Comparison of ENCODE assay signal across 9 mouse cellular contexts in the genomic region with DNA sequence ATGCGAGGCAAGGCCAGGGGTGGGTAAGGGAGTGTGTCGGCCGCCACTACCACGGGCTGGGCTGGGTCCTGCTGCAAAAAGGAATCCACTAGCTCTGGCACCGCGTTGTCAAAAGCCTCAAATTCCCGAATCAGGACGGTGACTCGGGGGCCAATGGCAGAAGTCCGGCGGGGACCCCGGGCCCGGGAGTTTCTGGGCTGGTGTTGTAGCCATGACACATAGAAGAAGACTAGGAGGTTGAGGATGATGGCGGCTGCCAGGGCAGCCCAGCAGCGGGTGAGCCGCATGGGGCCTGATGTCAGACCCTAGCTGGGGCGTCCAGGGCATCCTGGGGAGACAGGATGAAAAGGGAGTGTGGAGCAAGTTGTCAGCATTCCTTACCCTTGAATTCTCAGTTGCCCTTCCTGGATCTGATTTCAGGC. TPM values are rescaled to one million over a fixed set of nuclear protein-coding genes. Genes with fewer than 3 reads are reported as not detected.
DNase-seq lines count a peak whose midpoint lies in the region; ATAC-seq lines count a peak whose summit lies in the region.
"Had no signal": no experiment of that assay in that cellular context is flagged by ENCODE, and none has a peak within 500 bp of the region (broad histone marks: within the 10 kb centered on the region; RNA-seq: fewer than 3 reads in every experiment).

No protein-coding gene starts in this region.

- ATAC-seq in heart, embryonic 16.5 days (replicated peaks; ENCODE audit: extremely low read depth, insufficient read depth, low FRiP score) = no peak
- ATAC-seq in embryonic facial prominence, embryonic 12.5 days (ENCODE audit: insufficient number of reproducible peaks, insufficient read depth, low FRiP score, low TSS enrichment) = no peak
- ATAC-seq in hindbrain, embryonic 16.5 days = no peak
- ATAC-seq in midbrain, embryonic 13.5 days = no peak

- no peak for DNase-seq in heart, postnatal 10 days
- no peak for DNase-seq in right cerebral cortex, postnatal 10 days (ENCODE audit: low spot score in 2 of 2)
- no peak for DNase-seq in thymus, postnatal 10 days (ENCODE audit: low spot score in 2 of 2)
- no peak for DNase-seq in ovary, postnatal 36 days (ENCODE audit: low spot score)

- H3K27ac ChIP-seq in heart, embryonic 16.5 days (ENCODE audit: low read length) = no peak overlapping the region
- no peak overlapping the region for H3K27ac ChIP-seq in embryonic facial prominence, embryonic 12.5 days
- peak overlapping the region; percentile 95 for H3K27ac ChIP-seq in hindbrain, embryonic 16.5 days (ENCODE audit: low read depth, low read length)
- H3K27ac ChIP-seq in midbrain, embryonic 13.5 days = peak overlapping the region; percentile 92

- H3K9ac ChIP-seq in heart, embryonic 16.5 days (ENCODE audit: low read length) = peak overlapping the region; percentile 59
- H3K9ac ChIP-seq in embryonic facial prominence, embryonic 12.5 days = peak overlapping the region; percentile 56
- peak overlapping the region; percentile 86 for H3K9ac ChIP-seq in hindbrain, embryonic 16.5 days (ENCODE audit: low read depth, low read length)
- peak overlapping the region; percentile 78 for H3K9ac ChIP-seq in midbrain, embryonic 13.5 days (replicated peaks)

- peak overlapping the region; percentile 46 for H3K4me3 ChIP-seq in heart, embryonic 16.5 days (ENCODE audit: low read length)
- H3K4me3 ChIP-seq in embryonic facial prominence, embryonic 12.5 days = peak overlapping the region; percentile 48
- H3K4me3 ChIP-seq in hindbrain, embryonic 16.5 days (ENCODE audit: low read length) = peak overlapping the region; percentile 58
- H3K4me3 ChIP-seq in midbrain, embryonic 13.5 days (replicated peaks) = peak overlapping the region; percentile 53

- no peaks in the 10 kb centered on the region for H3K9me3 ChIP-seq in heart, embryonic 16.5 days (replicated peaks; ENCODE audit: control insufficient read depth, low read length)
- H3K9me3 ChIP-seq in embryonic facial prominence, embryonic 12.5 days = no peaks in the 10 kb centered on the region
- no peaks in the 10 kb centered on the region for H3K9me3 ChIP-seq in hindbrain, embryonic 16.5 days (ENCODE audit: control insufficient read depth, low read length)
- H3K9me3 ChIP-seq in midbrain, embryonic 13.5 days = no peaks in the 10 kb centered on the region

- peak overlapping the region; percentile 70 for H3K4me2 ChIP-seq in heart, embryonic 16.5 days (ENCODE audit: low read depth, low read length)
- peak overlapping the region; percentile 96 for H3K4me2 ChIP-seq in embryonic facial prominence, embryonic 12.5 days (replicated peaks)
- H3K4me2 ChIP-seq in hindbrain, embryonic 16.5 days (ENCODE audit: low read length) = peak overlapping the region; percentile 81
- peak overlapping the region; percentile 82 for H3K4me2 ChIP-seq in midbrain, embryonic 13.5 days (replicated peaks)

- WGBS in heart, embryonic 16.5 days = 34% methylated on average over 17 of the region's 17 CpGs
- WGBS in embryonic facial prominence, embryonic 12.5 days = 9% methylated on average over 17 of the region's 17 CpGs
- 13% methylated on average over 17 of the region's 17 CpGs for WGBS in hindbrain, embryonic 16.5 days
- 15% methylated on average over 17 of the region's 17 CpGs for WGBS in midbrain, embryonic 13.5 days

- no peaks in the 10 kb centered on the region for H3K27me3 ChIP-seq in heart, embryonic 16.5 days (ENCODE audit: control insufficient read depth, insufficient read depth, low read length)
- peaks cover 25% of the 10 kb centered on the region for H3K27me3 ChIP-seq in embryonic facial prominence, embryonic 12.5 days
- H3K27me3 ChIP-seq in hindbrain, embryonic 16.5 days (replicated peaks; ENCODE audit: control insufficient read depth, insufficient read depth, low read length) = no peaks in the 10 kb centered on the region
- H3K27me3 ChIP-seq in midbrain, embryonic 13.5 days = peaks cover 35% of the 10 kb centered on the region
- H3K27me3 ChIP-seq: CH12.LX had no signal

- H3K36me3 ChIP-seq in heart, embryonic 16.5 days (ENCODE audit: control insufficient read depth, insufficient read depth) = peaks cover 27% of the 10 kb centered on the region
- peaks cover 32% of the 10 kb centered on the region for H3K36me3 ChIP-seq in embryonic facial prominence, embryonic 12.5 days
- H3K36me3 ChIP-seq in hindbrain, embryonic 16.5 days (ENCODE audit: control insufficient read depth, insufficient read depth, low read length) = peaks cover 7% of the 10 kb centered on the region
- peaks cover 22% of the 10 kb centered on the region for H3K36me3 ChIP-seq in midbrain, embryonic 13.5 days

- H3K4me1 ChIP-seq in heart, embryonic 16.5 days (ENCODE audit: control insufficient read depth, insufficient read depth, low read length) = peaks cover 18% of the 10 kb centered on the region
- H3K4me1 ChIP-seq in embryonic facial prominence, embryonic 12.5 days = peaks cover 27% of the 10 kb centered on the region
- peaks cover 27% of the 10 kb centered on the region for H3K4me1 ChIP-seq in hindbrain, embryonic 16.5 days (ENCODE audit: control insufficient read depth, insufficient read depth, low read depth, low read length)
- H3K4me1 ChIP-seq in midbrain, embryonic 13.5 days (replicated peaks) = peaks cover 61% of the 10 kb centered on the region

- intact Hi-C loops in heart, postnatal 10 days (cut with DNase I) = loop anchor here (2.0 kb wide), 1 partner anchor 81 kb away; no protein-coding TSS in a partner anchor

RNA-seq across cellular contexts. Expression of gene Strn4, which starts 4.0 kb away (rescaled TPM):
- 88.8 and 92.5 TPM in 2 replicates for polyA plus RNA-seq in heart, embryonic 16.5 days (2015; fragmentation: Nextera tagmentation; extraction: Ambion mirVana)
- total RNA-seq in heart, postnatal 10 days (2021) = 10 to 100 TPM; 80.1 to 81.2 TPM
- 149 and 152 TPM in 2 replicates for polyA plus RNA-seq in embryonic facial prominence, embryonic 12.5 days (2016; fragmentation: Nextera tagmentation; extraction: Ambion mirVana)
- polyA plus RNA-seq in hindbrain, embryonic 16.5 days (2015; fragmentation: Nextera tagmentation; extraction: Ambion mirVana) = 159 and 170 TPM in 2 replicates
- polyA plus RNA-seq in midbrain, embryonic 13.5 days (2015; fragmentation: Nextera tagmentation; extraction: Ambion mirVana) = 184 and 186 TPM in 2 replicates

RNA-seq across cellular contexts. Expression of gene Fkrp, which starts 4.9 kb away (rescaled TPM):
- 33.0 and 33.9 TPM in 2 replicates for polyA plus RNA-seq in heart, embryonic 16.5 days (2015; fragmentation: Nextera tagmentation; extraction: Ambion mirVana)
- total RNA-seq in heart, postnatal 10 days (2021) = 10 to 100 TPM; 45.5 to 48.1 TPM
- 31.4 and 33.6 TPM in 2 replicates for polyA plus RNA-seq in embryonic facial prominence, embryonic 12.5 days (2016; fragmentation: Nextera tagmentation; extraction: Ambion mirVana)
- polyA plus RNA-seq in hindbrain, embryonic 16.5 days (2015; fragmentation: Nextera tagmentation; extraction: Ambion mirVana) = 46.9 and 48.4 TPM in 2 replicates
- polyA plus RNA-seq in midbrain, embryonic 13.5 days (2015; fragmentation: Nextera tagmentation; extraction: Ambion mirVana) = 43.9 and 46.1 TPM in 2 replicates

RNA-seq across cellular contexts. Expression of gene Slc1a5, which starts 30.5 kb away (rescaled TPM):
- polyA plus RNA-seq in heart, embryonic 16.5 days (2015; fragmentation: Nextera tagmentation; extraction: Ambion mirVana) = 45.4 and 47.6 TPM in 2 replicates
- total RNA-seq in heart, postnatal 10 days (2021) = 10 to 100 TPM; 22.6 to 28.7 TPM
- 33.3 and 34.0 TPM in 2 replicates for polyA plus RNA-seq in embryonic facial prominence, embryonic 12.5 days (2016; fragmentation: Nextera tagmentation; extraction: Ambion mirVana)
- 9.6 and 11.5 TPM in 2 replicates for polyA plus RNA-seq in hindbrain, embryonic 16.5 days (2015; fragmentation: Nextera tagmentation; extraction: Ambion mirVana)
- polyA plus RNA-seq in midbrain, embryonic 13.5 days (2015; fragmentation: Nextera tagmentation; extraction: Ambion mirVana) = 13.8 and 14.9 TPM in 2 replicates

RNA-seq across cellular contexts. Expression of gene Prkd2, which starts 31.0 kb away (rescaled TPM):
- 13.0 and 15.4 TPM in 2 replicates for polyA plus RNA-seq in heart, embryonic 16.5 days (2015; fragmentation: Nextera tagmentation; extraction: Ambion mirVana)
- 10 to 100 TPM; 27.8 to 31.9 TPM for total RNA-seq in heart, postnatal 10 days (2021)
- 15.3 and 16.8 TPM in 2 replicates for polyA plus RNA-seq in embryonic facial prominence, embryonic 12.5 days (2016; fragmentation: Nextera tagmentation; extraction: Ambion mirVana)
- 5.2 and 6.5 TPM in 2 replicates for polyA plus RNA-seq in hindbrain, embryonic 16.5 days (2015; fragmentation: Nextera tagmentation; extraction: Ambion mirVana)
- 6.4 and 6.6 TPM in 2 replicates for polyA plus RNA-seq in midbrain, embryonic 13.5 days (2015; fragmentation: Nextera tagmentation; extraction: Ambion mirVana)

Comparison
In these comparisons a context has a peak if more than half of its experiments do, and no peak if none do; other contexts are left out.
1. H3K27ac ChIP-seq: peak in hindbrain, embryonic 16.5 days (single experiment) and midbrain, embryonic 13.5 days (single experiment); none in heart, embryonic 16.5 days (single experiment) and embryonic facial prominence, embryonic 12.5 days (single experiment).
2. Peak in every context shown above with its lines, with median percentiles within 50 percentile points of each other: H3K4me2 ChIP-seq, H3K4me3 ChIP-seq and H3K9ac ChIP-seq.